Mouse (Mus musculus) CD4-positive helper T cell, adult 2 months (primary cell): ENCODE data around the gene Jund.

Experiments
- DNase-seq: peaks from one replicate; pipeline ENCODE4 v3.0.0-alpha.2; 2012; ENCODE audit warnings: low read depth, missing footprints, low spot score

Gene Jund

GRCm38 (mm10) chr8:70699834-70700554 is 1.2 kb downstream of the Jund start:
- peak; percentile 87 for DNase-seq

DNA sequence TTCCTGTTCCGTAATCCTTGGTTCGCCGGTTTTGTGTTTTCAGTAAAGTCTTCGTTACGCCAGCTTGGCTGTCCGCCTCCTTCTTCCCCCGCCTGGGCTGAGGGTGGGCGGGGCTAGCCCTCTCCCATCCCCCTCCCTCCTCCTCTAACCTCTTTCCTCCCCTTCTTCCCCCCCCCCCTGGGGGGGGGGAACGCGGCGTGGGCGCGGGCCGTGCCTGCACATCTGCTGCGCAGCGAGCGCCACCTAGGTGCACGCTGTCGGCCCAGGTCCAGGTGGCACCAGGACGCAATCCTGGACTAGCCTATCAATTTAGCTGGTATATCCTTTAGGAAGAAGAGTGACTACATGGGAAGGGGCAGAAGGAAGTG is 1.8 kb downstream of the Jund start:
- DNase-seq, result peak; percentile 97

- DNase-seq, result peak; percentile 63
Measured at GRCm38 (mm10) chr8:70701048-70701981, 2.6 kb downstream of the Jund start.

- peak; percentile 65 for DNase-seq
Measured at GRCm38 (mm10) chr8:70701982-70702841, 3.5 kb downstream of the Jund start.

DNA sequence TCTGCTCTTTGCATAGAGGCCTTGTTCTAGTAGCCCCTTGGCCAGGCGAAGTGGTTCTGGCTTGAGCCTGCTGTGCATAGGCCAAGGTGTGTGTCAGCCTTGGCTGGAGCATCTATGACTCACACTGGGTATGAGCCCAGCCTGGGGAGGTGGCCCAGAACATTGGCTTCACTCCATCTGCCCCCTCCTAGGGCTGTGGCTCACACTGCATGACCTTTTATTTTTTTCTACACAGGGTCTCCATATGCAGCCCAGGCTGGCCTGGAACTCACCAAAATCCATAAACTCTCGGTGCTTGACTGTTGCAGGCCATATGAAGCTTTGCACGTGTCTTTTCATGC is 4.1 kb downstream of the Jund start:
- DNase-seq, result peak; percentile 59

GRCm38 (mm10) chr8:70703287-70703686 is 4.5 kb downstream of the Jund start, which contains the start of gene Iqcn:
Gene Iqcn (plus strand): TSS chr8:70703457.
- DNase-seq, result peak; percentile 35

GRCm38 (mm10) chr8:70708281-70708680 is 9.5 kb downstream of the Jund start:
- no peak for DNase-seq

GRCm38 (mm10) chr8:70709794-70710193 is 11.0 kb downstream of the Jund start:
- no peak for DNase-seq

DNA sequence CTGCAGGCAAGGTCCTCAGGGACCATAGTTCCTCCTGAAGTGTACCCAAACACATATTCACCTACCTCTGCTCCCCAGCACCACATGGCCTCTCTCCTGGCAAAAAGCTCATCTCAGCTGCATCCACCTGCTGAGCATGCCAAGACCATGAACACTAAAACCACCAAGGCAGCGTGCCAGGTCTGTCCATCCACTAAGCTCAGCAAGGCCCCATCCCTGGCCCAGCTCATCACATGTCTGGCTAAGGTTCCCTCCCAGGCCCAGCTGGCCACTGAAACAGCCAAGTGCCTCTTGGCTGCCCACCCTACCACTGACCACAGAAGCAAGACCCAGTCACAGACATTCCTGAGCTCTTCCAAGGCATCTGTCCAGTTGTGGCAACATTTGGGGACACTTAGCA is 11.5 kb downstream of the Jund start:
- no peak for DNase-seq

DNA sequence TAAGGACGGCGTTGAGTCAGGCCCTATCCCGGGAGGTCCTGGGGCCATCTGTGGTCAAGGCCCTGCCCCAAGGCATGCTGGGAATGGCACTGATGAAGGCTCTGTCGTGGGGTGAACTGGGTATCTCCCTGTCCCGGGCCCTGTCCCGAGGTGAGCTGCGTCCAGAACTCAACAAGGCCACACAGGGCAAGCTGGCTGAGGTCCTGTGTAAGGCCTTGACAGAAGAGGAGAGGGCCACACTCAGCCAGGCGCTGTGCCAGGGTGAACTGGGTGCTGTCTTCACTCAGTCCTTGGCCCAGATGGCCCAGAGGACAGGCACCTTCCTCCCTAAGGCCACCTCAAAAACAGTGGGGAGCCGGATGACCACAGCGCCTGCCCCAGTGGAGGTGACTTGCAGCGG is 12.3 kb downstream of the Jund start:
- no peak for DNase-seq

GRCm38 (mm10) chr8:70713991-70714390 is 15.2 kb downstream of the Jund start:
- DNase-seq, result no peak

DNA sequence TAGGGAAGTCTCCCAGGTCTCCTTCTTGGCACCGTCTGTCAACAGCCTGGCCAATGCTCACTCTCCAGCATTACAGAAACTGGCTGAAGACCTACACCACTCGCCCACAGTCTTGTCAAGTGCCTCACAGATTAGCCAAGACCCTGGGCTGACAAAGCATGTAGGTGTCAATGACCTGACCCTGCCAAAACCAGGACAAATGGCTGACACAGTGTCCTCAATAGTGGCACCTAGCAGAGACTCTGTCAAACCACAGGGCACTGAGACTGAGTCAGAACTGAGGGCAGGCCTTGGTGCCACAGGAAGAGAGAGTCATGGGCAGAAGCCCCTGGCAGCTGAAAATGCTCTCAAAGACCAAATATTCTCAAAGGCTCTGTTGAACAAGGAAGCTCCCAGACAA is 16.3 kb downstream of the Jund start:
- DNase-seq, result no peak

DNA sequence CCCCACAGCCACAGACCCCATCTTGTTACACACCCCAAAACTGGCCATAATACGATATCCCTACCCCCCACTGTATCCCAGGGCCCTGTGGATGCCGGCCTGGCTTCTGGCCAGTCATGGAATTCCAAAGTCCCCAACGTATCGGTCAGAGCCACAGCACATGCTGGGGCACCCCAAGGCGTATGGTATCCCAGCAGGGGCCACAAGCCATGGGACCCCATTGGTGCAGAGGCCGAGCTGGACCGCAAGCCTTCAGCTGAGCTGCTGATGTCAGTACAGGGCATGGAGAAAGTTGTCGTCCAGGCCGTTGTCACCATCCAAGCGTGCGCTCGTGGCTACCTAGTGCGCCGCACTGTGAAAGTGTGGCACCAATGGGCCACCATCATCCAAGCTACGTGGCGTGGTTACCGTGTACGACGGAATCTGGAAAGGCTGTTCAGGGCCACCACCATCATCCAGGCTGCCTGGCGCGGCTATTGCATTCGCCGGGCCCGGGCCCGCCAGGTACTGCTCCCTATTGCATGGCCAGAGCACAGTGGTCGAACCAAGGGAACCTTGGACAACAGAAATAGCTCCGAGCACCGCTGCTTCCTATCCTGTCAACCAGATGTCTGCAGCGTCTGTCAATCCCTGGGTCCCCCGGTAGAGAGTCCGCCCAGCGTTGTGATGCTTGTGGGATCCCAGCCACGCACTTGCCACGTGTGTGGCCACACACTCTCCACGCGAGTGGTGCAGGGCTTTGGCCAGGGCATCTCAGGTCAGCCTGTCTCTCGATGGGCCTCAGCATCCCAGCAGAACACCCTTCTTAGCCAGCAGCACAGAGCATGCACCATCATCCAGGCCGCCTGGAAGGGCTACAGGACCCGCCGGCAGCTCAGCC is 18.0 kb downstream of the Jund start:
- DNase-seq, result no peak

- peak; percentile 78 for DNase-seq
Measured at GRCm38 (mm10) chr8:70718297-70718696, 19.5 kb downstream of the Jund start, which contains the start of gene Gm3336. Gene Gm3336 (plus strand): TSS chr8:70718543.

GRCm38 (mm10) chr8:70719796-70720270 is 21.1 kb downstream of the Jund start:
- no peak for DNase-seq

- DNase-seq, result peak; percentile 77
Measured at GRCm38 (mm10) chr8:70720739-70721138, 22.0 kb downstream of the Jund start.

DNA sequence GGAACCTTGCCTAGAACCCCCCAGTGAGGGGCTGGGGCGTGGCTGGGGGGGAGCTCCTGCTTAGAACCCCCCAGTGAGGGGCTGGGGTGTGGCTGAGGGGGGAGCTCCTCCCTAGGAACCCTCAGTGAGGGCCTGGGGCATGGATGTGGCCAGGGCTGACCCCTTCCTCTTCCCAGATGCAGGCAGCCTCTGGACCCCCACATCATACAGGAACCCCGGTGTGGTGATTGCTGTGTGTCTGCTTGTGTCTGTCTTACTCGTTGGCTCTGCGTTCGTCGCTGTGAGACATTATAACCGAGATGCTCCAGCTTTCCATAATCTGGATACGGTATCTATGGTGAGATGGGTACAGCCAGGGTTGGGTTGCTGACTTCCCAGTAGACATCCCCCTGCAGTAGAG is 22.9 kb downstream of the Jund start:
- DNase-seq, result no peak

- DNase-seq, result no peak
Measured at GRCm38 (mm10) chr8:70723486-70724210, 24.9 kb downstream of the Jund start, which contains the start of gene Pde4c. Gene Pde4c (plus strand): TSS chr8:70723720.

GRCm38 (mm10) chr8:70724216-70724615 is 25.5 kb downstream of the Jund start:
- DNase-seq, result no peak
